Mouse (Mus musculus): Measurements from ENCODE around the gene Cadm3. TPM values are rescaled to one million over a fixed set of nuclear protein-coding genes. Genes with fewer than 3 reads are reported as not detected.
A peak's percentile ranks its signal among the peaks of the same experiment; 100 is the strongest.

Cadm3 gene
- polyA plus RNA-seq, 1 experiment from 2014 or later: 0.26 TPM

DNA sequence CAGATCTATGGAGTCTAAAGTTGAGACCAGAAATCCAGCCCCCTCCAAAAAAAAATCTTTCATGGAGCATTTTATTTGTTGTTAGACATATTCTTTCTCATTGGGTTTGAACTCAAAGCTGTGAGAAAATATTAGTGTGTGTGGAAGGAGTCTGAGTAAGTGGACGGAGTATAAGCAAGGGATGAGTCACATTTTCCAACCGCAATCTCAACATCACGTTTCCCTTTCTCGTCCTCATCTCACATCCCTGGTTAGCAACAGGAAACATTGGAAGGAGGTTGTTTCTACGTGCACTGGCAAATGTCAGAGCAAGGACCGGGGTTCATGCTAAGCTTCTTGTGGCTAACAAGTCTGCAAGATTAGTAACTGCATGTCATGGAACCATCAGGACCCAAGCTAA lies 24.3 kb upstream of the Cadm3 start:
- H3K4me3 ChIP-seq (ENCODE audit: low read depth, low read length): no peak overlapping the region
- no peak overlapping the region for H3K4me2 ChIP-seq (replicated peaks; ENCODE audit: low read depth, low read length)
- H3K36me3 ChIP-seq (ENCODE audit: insufficient read depth, low read length): no peaks in the 10 kb centered on the region
- 65% methylated on average over 6 of the region's 6 CpGs for WGBS
- H3K27ac ChIP-seq (ENCODE audit: low read length): no peak overlapping the region
- DNase-seq (ENCODE audit: low spot score) (no peak), ATAC-seq (no peak)
- no peaks in the 10 kb centered on the region for H3K4me1 ChIP-seq (ENCODE audit: insufficient read depth, low read depth, low read length)
- H3K9me3 ChIP-seq (ENCODE audit: low read length): no peaks in the 10 kb centered on the region
- no peak for TF ChIP-seq EP300 (IDR thresholded peaks at IDR 0.05)
- TF ChIP-seq CTCF (IDR thresholded peaks at IDR 0.05): no peak
- H3K27me3 ChIP-seq (replicated peaks; ENCODE audit: insufficient read depth, low read length): no peaks in the 10 kb centered on the region
- no peak overlapping the region for H3K9ac ChIP-seq (replicated peaks; ENCODE audit: low read depth)

DNA sequence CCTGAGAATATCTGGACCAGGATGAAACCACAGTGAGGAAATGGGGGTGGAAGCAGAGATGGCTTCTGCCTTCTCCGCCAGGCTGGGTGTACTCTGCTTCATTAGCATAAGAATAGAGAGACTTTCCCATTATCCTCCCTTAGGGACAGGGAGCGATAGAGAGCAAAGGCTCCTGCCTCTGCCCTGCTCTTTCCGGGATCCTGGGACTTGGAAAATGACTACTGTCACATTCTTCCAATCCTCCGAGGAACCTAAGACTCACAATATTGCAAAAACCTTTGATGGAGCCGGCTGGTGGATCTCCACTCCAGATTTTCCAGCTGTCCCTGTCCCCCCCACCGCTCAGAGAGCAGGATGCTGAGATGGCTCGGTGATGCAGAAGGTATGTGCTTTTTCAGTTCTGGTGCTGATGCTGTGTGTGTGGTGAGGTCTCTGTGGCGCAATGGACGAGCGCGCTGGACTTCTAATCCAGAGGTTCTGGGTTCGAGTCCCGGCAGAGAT lies 22.5 kb upstream of the Cadm3 start:
- no peak for ATAC-seq
- Histone ChIP-seq H3K4me2 (replicated peaks; ENCODE audit: low read depth, low read length) (no peak overlapping the region), H3K36me3 (ENCODE audit: insufficient read depth, low read length) (no peaks in the 10 kb centered on the region), H3K9ac (replicated peaks; ENCODE audit: low read depth) (no peak overlapping the region), H3K4me3 (ENCODE audit: low read depth, low read length) (no peak overlapping the region), H3K27ac (ENCODE audit: low read length) (no peak overlapping the region), H3K27me3 (replicated peaks; ENCODE audit: insufficient read depth, low read length) (no peaks in the 10 kb centered on the region), H3K4me1 (ENCODE audit: insufficient read depth, low read depth, low read length) (no peaks in the 10 kb centered on the region), H3K9me3 (ENCODE audit: low read length) (no peaks in the 10 kb centered on the region)
- 13% methylated on average over 13 of the region's 13 CpGs for WGBS
- TF ChIP-seq CTCF (IDR thresholded peaks at IDR 0.05): no peak
- TF ChIP-seq EP300 (IDR thresholded peaks at IDR 0.05): no peak
- DNase-seq (ENCODE audit: low spot score): no peak

DNA sequence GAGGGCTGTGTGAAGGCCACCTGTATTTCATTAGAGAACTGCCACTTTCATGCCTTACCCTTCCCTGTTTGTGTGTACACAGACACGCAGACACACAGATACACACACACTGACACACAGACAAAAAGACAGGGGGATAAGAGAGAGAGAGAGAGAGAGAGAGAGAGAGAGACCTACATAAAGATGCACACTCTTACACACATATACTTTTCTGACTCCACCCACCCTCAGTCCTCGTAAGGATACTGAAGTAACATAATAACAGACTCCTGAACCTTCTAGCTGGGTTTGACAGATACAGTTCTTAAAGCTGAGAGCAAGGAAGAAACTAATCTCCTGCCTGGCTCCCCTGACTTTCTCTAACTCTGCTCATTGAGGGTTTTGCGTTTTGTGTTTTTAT lies 21.9 kb upstream of the Cadm3 start:
- no peaks in the 10 kb centered on the region for H3K36me3 ChIP-seq (ENCODE audit: insufficient read depth, low read length)
- H3K4me1 ChIP-seq (ENCODE audit: insufficient read depth, low read depth, low read length): no peaks in the 10 kb centered on the region
- ATAC-seq: no peak
- H3K27ac ChIP-seq (ENCODE audit: low read length): no peak overlapping the region
- H3K9me3 ChIP-seq (ENCODE audit: low read length): no peaks in the 10 kb centered on the region
- H3K27me3 ChIP-seq (replicated peaks; ENCODE audit: insufficient read depth, low read length): no peaks in the 10 kb centered on the region
- no peak overlapping the region for H3K4me3 ChIP-seq (ENCODE audit: low read depth, low read length)
- TF ChIP-seq EP300 (IDR thresholded peaks at IDR 0.05) (no peak), CTCF (IDR thresholded peaks at IDR 0.05) (no peak)
- no peak overlapping the region for H3K9ac ChIP-seq (replicated peaks; ENCODE audit: low read depth)
- 21% methylated on average over 3 of the region's 3 CpGs for WGBS
- no peak for DNase-seq (ENCODE audit: low spot score)
- H3K4me2 ChIP-seq (replicated peaks; ENCODE audit: low read depth, low read length): no peak overlapping the region

DNA sequence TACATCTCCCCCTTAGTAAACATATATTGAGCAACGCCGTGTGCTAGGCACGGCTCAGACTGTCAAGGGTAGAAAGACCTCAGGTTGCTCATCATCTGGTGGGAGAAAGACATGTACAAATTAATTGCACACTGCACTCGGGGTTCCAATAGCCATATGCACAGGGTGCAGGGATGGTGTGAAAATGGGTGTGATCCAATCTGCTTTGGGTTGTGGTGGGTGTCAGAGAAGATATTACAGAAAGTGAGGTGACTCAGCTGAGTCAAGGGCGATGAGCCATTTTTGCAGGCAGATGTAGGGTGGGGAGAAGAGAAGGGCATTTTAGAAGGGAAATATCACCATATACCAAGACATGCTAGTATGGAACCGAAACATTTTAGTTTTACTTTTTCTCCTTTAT lies 13.9 kb upstream of the Cadm3 start:
- Histone ChIP-seq H3K4me2 (replicated peaks; ENCODE audit: low read depth, low read length) (no peak overlapping the region), H3K36me3 (ENCODE audit: insufficient read depth, low read length) (no peaks in the 10 kb centered on the region), H3K9me3 (ENCODE audit: low read length) (no peaks in the 10 kb centered on the region), H3K27ac (ENCODE audit: low read length) (no peak overlapping the region), H3K27me3 (replicated peaks; ENCODE audit: insufficient read depth, low read length) (no peaks in the 10 kb centered on the region), H3K4me1 (ENCODE audit: insufficient read depth, low read depth, low read length) (no peaks in the 10 kb centered on the region), H3K9ac (replicated peaks; ENCODE audit: low read depth) (no peak overlapping the region), H3K4me3 (ENCODE audit: low read depth, low read length) (no peak overlapping the region)
- 80% methylated on average over 6 of the region's 6 CpGs for WGBS
- DNase-seq (ENCODE audit: low spot score) (no peak), ATAC-seq (no peak)
- TF ChIP-seq CTCF (IDR thresholded peaks at IDR 0.05) (no peak), EP300 (IDR thresholded peaks at IDR 0.05) (no peak)

DNA sequence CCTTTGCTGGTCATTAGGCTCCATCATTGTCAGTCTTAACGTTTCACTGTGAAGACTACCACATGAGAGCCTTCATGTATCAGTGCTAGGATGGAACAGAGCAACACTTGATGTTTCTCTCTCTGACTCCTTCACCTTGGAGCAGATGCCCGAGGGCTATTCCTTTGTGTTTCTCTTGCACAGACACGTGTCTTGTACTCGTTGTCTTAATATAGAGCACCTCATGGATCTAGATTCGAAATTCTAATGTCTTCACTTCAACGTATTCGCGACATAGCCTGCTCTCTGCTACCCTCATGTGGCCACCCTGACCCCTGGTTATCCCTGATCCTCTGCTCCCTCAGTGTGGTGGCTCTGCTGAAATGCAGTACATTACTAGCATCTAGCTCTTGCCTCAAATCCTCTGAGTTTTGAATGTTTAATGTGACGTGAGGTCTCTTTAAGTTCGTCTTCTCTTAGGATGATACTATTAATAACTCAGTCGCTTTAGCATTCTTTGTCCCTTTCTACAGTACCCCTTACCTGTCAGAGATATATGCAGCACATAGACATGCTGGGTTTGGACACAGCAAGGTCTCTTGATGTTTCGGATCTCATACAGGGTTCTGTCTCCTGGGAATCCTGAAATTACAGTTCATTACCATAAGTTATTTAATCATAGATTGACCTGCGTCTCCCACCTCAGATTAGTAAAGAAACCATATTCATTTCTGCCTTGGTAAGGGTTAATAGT lies 10.1 kb upstream of the Cadm3 start:
- Histone ChIP-seq H3K9me3 (ENCODE audit: low read length) (no peaks in the 10 kb centered on the region), H3K4me1 (ENCODE audit: insufficient read depth, low read depth, low read length) (no peaks in the 10 kb centered on the region), H3K27ac (ENCODE audit: low read length) (no peak overlapping the region), H3K4me2 (replicated peaks; ENCODE audit: low read depth, low read length) (no peak overlapping the region), H3K4me3 (ENCODE audit: low read depth, low read length) (no peak overlapping the region), H3K27me3 (replicated peaks; ENCODE audit: insufficient read depth, low read length) (no peaks in the 10 kb centered on the region), H3K9ac (replicated peaks; ENCODE audit: low read depth) (no peak overlapping the region), H3K36me3 (ENCODE audit: insufficient read depth, low read length) (no peaks in the 10 kb centered on the region)
- 33% methylated on average over 13 of the region's 13 CpGs for WGBS
- ATAC-seq: no peak
- TF ChIP-seq EP300 (IDR thresholded peaks at IDR 0.05) (no peak), CTCF (IDR thresholded peaks at IDR 0.05) (peak; percentile 79)
- peak; percentile 25 for DNase-seq (ENCODE audit: low spot score)

DNA sequence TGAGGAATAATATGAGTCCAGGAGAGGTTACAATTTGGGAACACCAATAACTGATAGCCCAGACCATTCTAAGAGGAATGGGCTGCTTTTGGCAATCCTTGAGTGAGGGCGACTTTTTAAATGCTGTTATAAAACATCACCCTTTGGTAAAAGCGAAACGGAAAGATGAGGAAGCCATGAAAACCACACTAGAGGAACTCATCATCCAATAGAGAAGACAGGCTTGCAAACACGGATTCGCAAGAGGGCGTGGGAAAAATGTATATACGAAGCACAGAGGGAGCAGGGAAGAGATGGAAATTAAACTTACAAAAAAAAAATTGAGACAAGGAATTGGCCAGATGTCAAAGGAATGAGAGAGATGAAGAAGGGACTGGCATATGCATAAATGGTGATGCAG lies 6.5 kb upstream of the Cadm3 start:
- Histone ChIP-seq H3K4me2 (replicated peaks; ENCODE audit: low read depth, low read length) (no peak overlapping the region), H3K4me3 (ENCODE audit: low read depth, low read length) (no peak overlapping the region), H3K9ac (replicated peaks; ENCODE audit: low read depth) (no peak overlapping the region), H3K9me3 (ENCODE audit: low read length) (no peaks in the 10 kb centered on the region), H3K4me1 (ENCODE audit: insufficient read depth, low read depth, low read length) (no peaks in the 10 kb centered on the region), H3K27ac (ENCODE audit: low read length) (no peak overlapping the region), H3K27me3 (replicated peaks; ENCODE audit: insufficient read depth, low read length) (no peaks in the 10 kb centered on the region), H3K36me3 (ENCODE audit: insufficient read depth, low read length) (no peaks in the 10 kb centered on the region)
- no peak for ATAC-seq
- TF ChIP-seq EP300 (IDR thresholded peaks at IDR 0.05) (no peak), CTCF (IDR thresholded peaks at IDR 0.05) (no peak)
- DNase-seq (ENCODE audit: low spot score): no peak
- 74% methylated on average over 7 of the region's 7 CpGs for WGBS

All from lung, postnatal 0 days (tissue).